ENCODE assay signal across 16 mouse cellular contexts in the genomic region with DNA sequence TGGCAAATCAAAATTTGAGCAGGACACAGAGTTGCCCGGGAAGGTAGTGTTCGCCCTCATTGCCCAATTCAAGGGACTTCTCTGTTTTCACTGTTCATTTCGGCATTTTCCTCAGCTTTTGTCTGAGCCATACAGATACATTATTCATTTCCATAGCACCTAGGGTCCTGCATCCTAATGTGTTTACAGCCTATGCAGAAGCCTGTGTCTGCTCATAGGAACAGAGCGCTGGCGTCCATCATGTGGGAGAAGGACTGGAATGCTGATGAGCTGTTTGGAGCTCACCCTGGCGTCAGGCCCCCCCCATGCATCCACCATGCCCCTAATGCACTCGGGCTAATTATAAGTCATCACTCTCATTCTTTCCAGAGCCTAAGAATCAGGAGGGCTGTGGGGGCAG.
DNase-seq lines count a peak whose midpoint lies in the region; ATAC-seq and TF ChIP-seq lines count a peak whose summit lies in the region.
"Had no signal": no experiment of that assay in that cellular context is flagged by ENCODE, and none has a peak within 500 bp of the region (broad histone marks: within the 10 kb centered on the region; RNA-seq: fewer than 3 reads in every experiment).

No protein-coding gene starts in this region.

- H3K27me3 ChIP-seq in forebrain, embryonic 16.5 days (replicated peaks; ENCODE audit: control insufficient read depth, insufficient read depth, low read length) = no peaks in the 10 kb centered on the region
- H3K27me3 ChIP-seq in hindbrain, postnatal 0 days (ENCODE audit: insufficient read depth, low read length) = no peaks in the 10 kb centered on the region
- H3K27me3 ChIP-seq: embryonic facial prominence, embryonic 15.5 days; heart, embryonic 12.5 days; liver, embryonic 12.5 days had no signal

- H3K4me1 ChIP-seq in forebrain, embryonic 16.5 days (replicated peaks; ENCODE audit: control insufficient read depth, insufficient read depth, low read length) = peaks cover 8% of the 10 kb centered on the region
- H3K4me1 ChIP-seq in hindbrain, postnatal 0 days (ENCODE audit: insufficient read depth, low read length) = no peaks in the 10 kb centered on the region; the same call in 1 of the 2 replicates
- H3K4me1 ChIP-seq: embryonic facial prominence, embryonic 15.5 days; limb, embryonic 10.5 days; liver, embryonic 12.5 days had no signal

- no peaks in the 10 kb centered on the region for H3K36me3 ChIP-seq in forebrain, embryonic 16.5 days (ENCODE audit: control insufficient read depth, insufficient read depth)
- H3K36me3 ChIP-seq in hindbrain, postnatal 0 days (ENCODE audit: insufficient read depth, low read length) = no peaks in the 10 kb centered on the region
- H3K36me3 ChIP-seq: embryonic facial prominence, embryonic 15.5 days; heart, embryonic 12.5 days; limb, embryonic 10.5 days; liver, embryonic 12.5 days had no signal

- no peak overlapping the region for H3K4me3 ChIP-seq in forebrain, embryonic 16.5 days (replicated peaks; ENCODE audit: low read length)
- no peak overlapping the region for H3K4me3 ChIP-seq in hindbrain, postnatal 0 days (ENCODE audit: low read length)
- H3K4me3 ChIP-seq: embryonic facial prominence, embryonic 15.5 days; heart, embryonic 12.5 days; limb, embryonic 10.5 days; liver, embryonic 12.5 days had no signal

- no peak overlapping the region for H3K9ac ChIP-seq in forebrain, embryonic 16.5 days (replicated peaks; ENCODE audit: low read depth, low read length)
- H3K9ac ChIP-seq in hindbrain, postnatal 0 days (replicated peaks; ENCODE audit: low read length) = no peak overlapping the region
- H3K9ac ChIP-seq: embryonic facial prominence, embryonic 15.5 days; heart, embryonic 12.5 days; liver, embryonic 12.5 days had no signal

- H3K27ac ChIP-seq in forebrain, embryonic 16.5 days (ENCODE audit: low read length) = no peak overlapping the region
- peak overlapping the region; percentile 8 for H3K27ac ChIP-seq in hindbrain, postnatal 0 days
- H3K27ac ChIP-seq: embryonic facial prominence, embryonic 15.5 days; limb, embryonic 10.5 days; liver, embryonic 12.5 days had no signal

- peak; percentile 87 for ATAC-seq in forebrain, embryonic 16.5 days
- ATAC-seq in hindbrain, postnatal 0 days = peak; percentile 73
- ATAC-seq: liver, embryonic 12.5 days; Patski had no signal

- H3K4me2 ChIP-seq in forebrain, embryonic 16.5 days (ENCODE audit: low read length) = no peak overlapping the region
- no peak overlapping the region for H3K4me2 ChIP-seq in hindbrain, postnatal 0 days (ENCODE audit: low read depth, low read length)
- H3K4me2 ChIP-seq: embryonic facial prominence, embryonic 15.5 days; heart, embryonic 12.5 days; liver, embryonic 12.5 days had no signal

- DNase-seq in gastrocnemius, adult 18-20 months (ENCODE audit: low spot score) = peak; percentile 27
- DNase-seq in gastrocnemius, postnatal 36 days = no peak
- peak; percentile 20 for DNase-seq in 416B (ENCODE audit: low read depth)
- DNase-seq in hindbrain, postnatal 0 days (ENCODE audit: low spot score) = peak; percentile 39
- no peak for DNase-seq in layer of hippocampus, postnatal 10 days (ENCODE audit: low spot score in 2 of 2)
- DNase-seq in right cerebral cortex, postnatal 36 days (ENCODE audit: low spot score in 2 of 2) = no peak
- DNase-seq in thymus, adult 18-20 months = no peak
- DNase-seq: cerebellum, adult 11 months; kidney, adult 8-10 months; layer of hippocampus, postnatal 36 days had no signal

- intact Hi-C loops in gastrocnemius, postnatal 36 days (cut with DNase I) = loop anchor here (10.0 kb wide), 1 partner anchor 95 kb away; no protein-coding TSS in a partner anchor

- H3K9me3 ChIP-seq in forebrain, embryonic 16.5 days (ENCODE audit: control insufficient read depth, low read length) = no peaks in the 10 kb centered on the region
- H3K9me3 ChIP-seq in hindbrain, postnatal 0 days (ENCODE audit: low read length) = no peaks in the 10 kb centered on the region
- H3K9me3 ChIP-seq: embryonic facial prominence, embryonic 15.5 days; heart, embryonic 12.5 days; limb, embryonic 10.5 days; liver, embryonic 12.5 days had no signal

- 31% methylated on average over 7 of the region's 7 CpGs for WGBS in forebrain, embryonic 16.5 days
- 26% methylated on average over 7 of the region's 7 CpGs for WGBS in hindbrain, postnatal 0 days

- TF ChIP-seq CTCF in hindbrain, postnatal 0 days (IDR thresholded peaks at IDR 0.05; ENCODE audit: low read depth) = no peak

Comparison
In these comparisons a context has a peak if more than half of its experiments do, and no peak if none do; other contexts are left out.
1. DNase-seq: peak in gastrocnemius, adult 18-20 months (single experiment), 416B (single experiment) and hindbrain, postnatal 0 days (single experiment); none in gastrocnemius, postnatal 36 days (0 of 2), layer of hippocampus, postnatal 10 days (0 of 2), right cerebral cortex, postnatal 36 days (0 of 2) and thymus, adult 18-20 months (0 of 2).